Mouse (Mus musculus) limb, embryonic 14.5 days (tissue): ENCODE measurements around the gene Cd80. TPM values are rescaled to one million over a fixed set of nuclear protein-coding genes. Genes with fewer than 3 reads are reported as not detected.
A peak's percentile ranks its signal among the peaks of the same experiment; 100 is the strongest.

Experiments
- ATAC-seq: fragments of 200-750 bp; cut with Nextera tagmentation; 2 replicates; pipeline ENCODE4 v1.8.0; 2017; ENCODE audit warnings: low read depth, moderate number of reproducible peaks, moderate TSS enrichment; ENCODE audit not compliant: low FRiP score
- DNase-seq: peaks from one replicate; pipeline ENCODE4 v3.0.0-alpha.2; 2015; ENCODE audit warnings: low spot score
- H3K27ac ChIP-seq: fragments of 300-500 bp; sonication (generic); replicated peaks from 2 replicates; pipeline ENCODE4 v1.5.1; 2014; ENCODE audit warnings: low read depth, mild to moderate bottlenecking, low read length, moderate library complexity, mixed read lengths
- H3K27me3 ChIP-seq: fragments of 300-500 bp; sonication (generic); 2 replicates; pipeline ENCODE4 v1.6.1; 2014; ENCODE audit warnings: low read length, mixed read lengths; ENCODE audit not compliant: control insufficient read depth, insufficient read depth
- H3K36me3 ChIP-seq: fragments of 300-500 bp; sonication (generic); 2 replicates; pipeline ENCODE4 v1.6.1; 2014; ENCODE audit warnings: mild to moderate bottlenecking, low read length, moderate library complexity, mixed read lengths; ENCODE audit not compliant: control insufficient read depth, insufficient read depth
- H3K4me1 ChIP-seq: fragments of 300-500 bp; sonication (generic); 2 replicates; pipeline ENCODE4 v1.6.1; 2014; ENCODE audit warnings: antibody characterized with exemption, low read length, mixed read lengths; ENCODE audit not compliant: control insufficient read depth, insufficient read depth
- H3K4me2 ChIP-seq: fragments of 300-500 bp; sonication (generic); replicated peaks from 2 replicates; pipeline ENCODE4 v1.6.1; 2014; ENCODE audit warnings: low read depth, mild to moderate bottlenecking, low read length, moderate library complexity; ENCODE audit not compliant: severe bottlenecking
- H3K4me3 ChIP-seq: fragments of 300-500 bp; sonication (generic); replicated peaks from 2 replicates; pipeline ENCODE4 v1.5.1; 2014; ENCODE audit warnings: low read length
- H3K9ac ChIP-seq: fragments of 300-500 bp; sonication (generic); 2 replicates; pipeline ENCODE4 v1.6.1; 2014; ENCODE audit warnings: mild to moderate bottlenecking, low read depth, low read length, moderate library complexity; ENCODE audit not compliant: severe bottlenecking
- H3K9me3 ChIP-seq: fragments of 300-500 bp; sonication (generic); 2 replicates; pipeline ENCODE4 v1.6.1; 2016; ENCODE audit warnings: low read length; ENCODE audit not compliant: control insufficient read depth
- POLR2A ChIP-seq: fragments of 200-500 bp; IDR thresholded peaks from 2 replicates; pipeline ENCODE4 v1.8.0; 2012; ENCODE audit warnings: inconsistent platforms, mild to moderate bottlenecking, moderate library complexity, borderline replicate concordance; ENCODE audit not compliant: insufficient read depth, insufficient read length; ENCODE audit errors: extremely low read depth
- WGBS: fragments of 180-500 bp; shearing (Covaris S2); extraction: QIAGEN DNeasy Blood & Tissue Kit; methylation state at CpG from one replicate; pipeline ENCODE4 v1.1.7; 2014; 5-methylcytosine and 5-hydroxymethylcytosine counted together
- polyA plus RNA-seq, 2 experiments: library from polyadenylated mRNA; depleted of rRNA in 1 of 2; stranded (reverse) in 1 of 2; unstranded in 1 of 2; fragments of >200 nt; fragmentation: Nextera tagmentation in 1 of 2; extraction: Ambion mirVana in 1 of 2; gene quantifications; 2 replicates each; pipeline versions ENCODE4 v1.2.1 to v1.2.3; 2012 to 2014

Gene Cd80
- polyA plus RNA-seq, 2 experiments, result 0.33 to 0.45 TPM

DNA sequence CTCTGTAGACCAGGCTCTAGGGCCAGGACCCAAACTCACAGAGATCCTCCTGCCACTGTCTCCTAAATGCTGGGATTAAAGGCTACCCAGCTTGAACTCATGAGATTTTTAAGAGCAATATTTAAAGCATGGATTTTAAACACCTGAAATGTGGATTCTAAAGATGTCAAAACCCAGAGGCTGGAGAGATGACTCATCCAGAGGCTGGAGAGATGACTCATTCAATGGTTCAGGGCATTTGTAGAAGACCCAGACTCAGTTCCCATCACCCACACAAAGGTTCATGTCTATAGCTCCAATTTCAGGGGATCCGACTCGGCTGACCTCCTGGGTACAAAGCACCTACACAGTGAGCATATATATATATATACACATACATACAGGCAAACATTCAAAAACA lies 63.8 kb downstream of the Cd80 start:
- no peak for DNase-seq
- H3K36me3 ChIP-seq, result peaks cover 31% of the 10 kb centered on the region
- H3K4me2 ChIP-seq, result no peak overlapping the region
- H3K4me1 ChIP-seq, result peaks cover 8% of the 10 kb centered on the region
- H3K27ac ChIP-seq, result no peak overlapping the region
- no peaks in the 10 kb centered on the region for H3K27me3 ChIP-seq
- H3K9ac ChIP-seq, result no peak overlapping the region
- H3K9me3 ChIP-seq, result no peaks in the 10 kb centered on the region
- no peak overlapping the region for H3K4me3 ChIP-seq
- no peak for ATAC-seq
- TF ChIP-seq POLR2A, result no peak
- WGBS, result 94% methylated on average over 2 of the region's 2 CpGs

DNA sequence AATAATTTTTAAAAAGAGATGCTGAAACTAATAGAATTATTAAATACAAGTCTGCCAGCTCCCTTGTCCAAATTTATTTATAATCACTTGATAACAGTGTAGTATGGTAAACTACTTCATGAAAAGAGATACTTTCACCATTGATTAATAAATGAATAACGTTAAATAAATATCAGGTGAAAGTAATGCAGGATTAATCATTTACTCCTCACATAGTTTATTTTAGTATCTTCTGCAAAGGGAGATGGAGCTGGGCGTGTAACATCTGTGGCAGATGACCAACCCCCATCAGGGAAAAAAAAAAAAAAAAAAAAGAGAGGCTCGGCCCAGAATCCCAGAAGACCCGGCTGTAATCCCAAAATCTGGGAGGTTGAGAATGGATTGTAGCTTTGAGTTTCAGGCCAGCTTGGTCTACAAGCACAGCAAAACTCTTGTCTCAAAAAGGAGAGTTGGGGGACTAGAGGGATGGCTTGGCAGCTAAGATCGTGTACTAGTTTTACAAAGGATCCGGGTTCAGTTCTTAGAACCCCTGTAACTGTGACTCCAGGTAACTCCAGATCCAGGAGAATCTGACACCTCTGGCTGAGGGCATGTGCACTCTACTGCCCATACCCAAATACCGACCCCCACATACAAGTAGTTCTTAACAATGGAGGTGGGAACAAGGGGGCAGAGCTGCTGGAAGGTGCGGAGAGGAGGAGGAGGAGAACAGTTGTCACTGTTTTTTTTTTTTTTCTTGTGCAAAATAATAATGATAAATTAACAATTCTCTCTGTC lies 66.0 kb downstream of the Cd80 start:
- no peak for TF ChIP-seq POLR2A
- peak overlapping the region; percentile 93 for H3K9ac ChIP-seq
- no peak overlapping the region for H3K27ac ChIP-seq
- WGBS, result 28% methylated on average over 8 of the region's 8 CpGs
- peak overlapping the region; percentile 99 for H3K4me3 ChIP-seq
- H3K36me3 ChIP-seq, result peaks cover 38% of the 10 kb centered on the region
- H3K4me2 ChIP-seq, result peak overlapping the region; percentile 52
- ATAC-seq (no peak), DNase-seq (no peak)
- H3K9me3 ChIP-seq, result no peaks in the 10 kb centered on the region
- H3K4me1 ChIP-seq, result peaks cover 8% of the 10 kb centered on the region
- no peaks in the 10 kb centered on the region for H3K27me3 ChIP-seq

DNA sequence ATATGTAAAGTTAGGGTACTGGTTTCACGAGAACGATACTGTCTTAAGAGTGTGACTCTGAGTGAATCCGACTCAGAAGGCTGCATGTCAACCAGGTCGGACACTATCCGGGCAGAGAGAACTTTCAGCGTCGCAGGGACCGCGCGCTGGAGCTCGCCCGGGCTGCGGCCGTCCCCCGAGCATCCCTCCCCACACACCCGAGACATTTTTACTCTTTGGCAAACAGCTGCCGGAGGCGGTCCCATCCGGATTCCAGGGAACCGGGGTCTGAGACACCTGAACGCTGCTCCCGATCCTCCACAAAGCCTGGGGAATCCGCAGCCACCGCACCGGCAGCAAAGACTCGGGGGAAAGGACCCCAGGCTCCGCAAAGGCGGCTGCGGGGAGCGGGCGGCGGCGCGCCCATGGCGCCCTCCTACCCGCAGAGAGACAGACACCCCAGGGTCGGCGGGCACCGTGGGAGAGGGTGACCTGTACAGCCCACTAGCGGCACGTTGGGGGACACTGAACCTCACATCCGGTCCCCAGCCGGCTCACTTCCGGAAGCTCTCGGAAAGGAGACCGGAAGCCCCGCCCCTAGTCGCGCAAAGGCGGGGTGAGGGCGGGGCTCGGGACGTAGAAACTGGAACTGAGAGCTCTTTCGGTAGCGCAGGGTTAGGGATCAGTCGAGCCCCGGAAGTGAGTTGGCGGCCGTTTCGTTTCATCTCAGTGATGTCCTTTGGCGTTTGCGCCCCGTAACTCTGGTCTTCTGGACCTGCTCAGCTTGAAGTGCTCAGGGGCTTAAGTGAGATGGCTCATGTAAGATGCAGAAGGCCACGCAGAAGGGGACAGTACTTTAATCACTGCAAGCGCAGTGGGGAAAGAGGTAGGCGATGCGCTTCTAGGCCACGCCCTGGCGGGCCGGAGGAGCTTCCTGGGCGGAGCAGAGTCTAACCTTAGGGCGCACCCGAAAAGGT lies 67.0 kb downstream of the Cd80 start, which contains the start of gene Timmdc1:
TSS of gene Timmdc1 (minus strand) at position 535 of the 956 bp plus-strand sequence.
- Histone ChIP-seq H3K9me3 (no peaks in the 10 kb centered on the region), H3K4me2 (peak within 1 kb of the TSS; percentile 58), H3K36me3 (peaks cover 40% of the 10 kb centered on the region), H3K4me1 (peaks cover 8% of the 10 kb centered on the region), H3K27me3 (no peaks in the 10 kb centered on the region), H3K9ac (peak within 1 kb of the TSS; percentile 93), H3K27ac (peak within 1 kb of the TSS; percentile 90), H3K4me3 (peak within 1 kb of the TSS; percentile 99)
- peak; percentile 39; the same call in 1 of the 2 replicates for TF ChIP-seq POLR2A
- DNase-seq, result peak; percentile 96
- peak; percentile 97 for ATAC-seq
- under 1% methylated on average over 54 of the region's 73 CpGs for WGBS

DNA sequence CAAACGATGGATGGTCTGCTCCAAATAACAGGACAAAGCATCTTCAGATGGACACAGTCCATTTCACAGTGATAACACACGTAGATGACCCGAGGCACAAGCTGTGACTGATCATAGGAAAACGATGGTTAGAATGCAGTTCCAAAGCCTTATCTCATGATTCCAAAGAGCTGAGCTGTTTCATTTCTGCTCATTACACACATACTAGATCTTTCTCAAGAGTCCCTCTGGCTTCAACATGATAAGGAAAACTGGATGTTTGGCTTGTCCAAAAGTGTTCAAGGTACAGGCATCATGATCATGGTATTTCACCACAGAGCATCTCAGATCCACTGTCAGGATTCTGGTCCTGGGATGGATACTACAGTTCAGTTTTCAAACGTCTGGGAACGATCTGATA lies 70.9 kb downstream of the Cd80 start:
- Histone ChIP-seq H3K9ac (no peak overlapping the region), H3K4me2 (no peak overlapping the region), H3K36me3 (peaks cover 62% of the 10 kb centered on the region), H3K4me3 (no peak overlapping the region), H3K27me3 (no peaks in the 10 kb centered on the region), H3K27ac (no peak overlapping the region), H3K9me3 (no peaks in the 10 kb centered on the region), H3K4me1 (peaks cover 8% of the 10 kb centered on the region)
- 85% methylated on average over 6 of the region's 6 CpGs for WGBS
- ATAC-seq (no peak), DNase-seq (no peak)
- no peak for TF ChIP-seq POLR2A

DNA sequence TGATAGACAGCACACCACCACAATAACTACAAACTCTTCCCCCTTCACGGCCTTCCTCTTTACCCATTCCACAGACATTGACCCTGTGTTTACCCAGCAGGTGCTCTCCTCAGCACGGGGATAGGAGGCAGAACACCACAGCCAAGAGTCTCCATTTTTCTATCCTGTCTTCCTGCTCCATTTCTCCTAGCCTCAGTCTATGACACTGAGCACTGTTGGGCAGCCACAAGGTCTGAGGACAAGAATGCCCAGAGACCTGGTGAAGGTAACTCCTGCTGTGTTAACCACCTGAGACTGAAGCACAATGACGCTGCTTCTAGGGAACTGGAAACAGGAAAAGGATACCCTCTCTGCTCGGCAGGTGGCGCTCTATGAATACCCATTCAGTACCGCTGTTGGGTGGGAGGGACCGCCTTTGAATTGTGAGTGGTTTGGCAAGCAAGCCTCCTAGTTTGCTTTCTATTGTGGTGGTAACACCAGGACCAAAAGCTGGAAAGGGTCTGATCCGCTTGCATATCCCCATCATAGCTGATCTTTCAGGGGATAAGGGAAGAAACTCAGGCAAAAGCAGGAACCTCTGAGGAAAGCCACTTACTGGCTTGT lies 81.3 kb downstream of the Cd80 start:
- TF ChIP-seq POLR2A, result no peak
- ATAC-seq (no peak), DNase-seq (peak; percentile 86)
- Histone ChIP-seq H3K4me3 (no peak overlapping the region), H3K27ac (no peak overlapping the region), H3K27me3 (no peaks in the 10 kb centered on the region), H3K9me3 (no peaks in the 10 kb centered on the region), H3K9ac (no peak overlapping the region), H3K4me1 (no peaks in the 10 kb centered on the region), H3K36me3 (peaks cover 66% of the 10 kb centered on the region), H3K4me2 (no peak overlapping the region)
- WGBS, result 56% methylated on average over 8 of the region's 8 CpGs
